Mouse (Mus musculus): ENCODE data around the gene Tmc4. TPM values are rescaled to one million over a fixed set of nuclear protein-coding genes. Genes with fewer than 3 reads are reported as not detected.

The Tmc4 gene
- 11.1 and 12.2 TPM in 2 replicates for polyA plus RNA-seq (2012; rRNA removed)

DNA sequence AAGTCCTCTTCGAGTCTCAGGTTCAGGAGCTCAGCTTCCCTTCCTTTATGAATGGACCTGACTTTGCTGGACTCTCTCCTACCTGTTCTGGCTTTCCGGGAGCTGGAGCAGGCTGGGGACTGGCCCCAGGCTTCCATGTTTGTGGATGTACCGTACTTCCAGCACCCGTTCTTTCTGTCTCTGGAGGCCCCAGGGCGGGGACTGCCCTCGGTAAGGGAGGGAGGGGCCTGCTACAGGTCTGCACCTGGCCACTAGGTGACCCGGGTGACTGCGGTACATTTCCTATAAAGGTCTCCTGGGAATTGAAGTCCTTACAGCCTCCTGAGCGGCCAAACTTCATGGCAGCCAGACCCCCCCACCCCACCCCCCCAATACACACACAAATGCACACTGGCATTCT is at the start of gene Tmc4:
TSS of gene Tmc4 (minus strand) at position 212 of the 400 bp plus-strand sequence.

GRCm38 (mm10) chr7:3720268-3720667 is 42.9 kb upstream of the Tmc4 start, which contains the start of gene Pirb:
Gene Pirb, minus strand, starts transcription at chr7:3720391.

GRCm38 (mm10) chr7:3703879-3704441 is 26.6 kb upstream of the Tmc4 start, which contains the start of gene Rps9:
Gene Rps9, plus strand, starts transcription at chr7:3703993.

GRCm38 (mm10) chr7:3692987-3693808 is 15.8 kb upstream of the Tmc4 start, which contains the start of gene Mboat7:
Gene Mboat7, minus strand, starts transcription at chr7:3693523.

DNA sequence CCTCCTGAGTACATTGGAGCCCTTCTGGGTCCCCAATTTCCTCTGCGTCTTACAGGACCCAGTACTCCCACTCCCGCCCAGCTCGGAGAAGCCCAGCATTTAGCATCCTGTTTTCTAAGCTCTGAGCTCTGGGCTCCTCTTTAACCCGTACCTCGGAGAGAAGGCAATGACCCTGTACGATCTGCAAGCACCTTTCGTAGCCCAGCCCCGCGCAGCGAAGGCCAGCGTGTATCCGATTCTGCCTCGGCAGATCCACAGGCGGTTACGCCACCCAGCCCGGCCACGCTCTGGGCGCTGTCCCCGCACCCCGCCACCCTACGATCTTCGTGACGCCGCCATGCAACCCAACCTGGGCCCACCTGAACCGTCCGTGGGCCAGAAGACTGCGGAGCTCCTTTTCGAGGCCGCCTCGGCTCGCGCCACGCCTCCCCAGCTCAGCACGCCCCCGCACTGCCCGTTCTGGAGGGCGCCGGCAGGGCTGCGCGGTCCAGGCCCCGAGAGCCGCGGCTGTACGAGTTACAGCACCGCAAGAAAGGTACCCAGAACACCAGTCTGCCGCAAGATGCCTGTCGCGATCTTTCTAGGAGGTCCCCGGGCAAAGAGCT is 15.1 kb upstream of the Tmc4 start, which contains the start of gene Tsen34:
TSS of gene Tsen34 (plus strand) at position 482 of the 605 bp plus-strand sequence.

GRCm38 (mm10) chr7:3665215-3666114 is 11.9 kb downstream of the Tmc4 start, which contains the start of gene Leng1:
Gene Leng1, minus strand, starts transcription at chr7:3665840.

DNA sequence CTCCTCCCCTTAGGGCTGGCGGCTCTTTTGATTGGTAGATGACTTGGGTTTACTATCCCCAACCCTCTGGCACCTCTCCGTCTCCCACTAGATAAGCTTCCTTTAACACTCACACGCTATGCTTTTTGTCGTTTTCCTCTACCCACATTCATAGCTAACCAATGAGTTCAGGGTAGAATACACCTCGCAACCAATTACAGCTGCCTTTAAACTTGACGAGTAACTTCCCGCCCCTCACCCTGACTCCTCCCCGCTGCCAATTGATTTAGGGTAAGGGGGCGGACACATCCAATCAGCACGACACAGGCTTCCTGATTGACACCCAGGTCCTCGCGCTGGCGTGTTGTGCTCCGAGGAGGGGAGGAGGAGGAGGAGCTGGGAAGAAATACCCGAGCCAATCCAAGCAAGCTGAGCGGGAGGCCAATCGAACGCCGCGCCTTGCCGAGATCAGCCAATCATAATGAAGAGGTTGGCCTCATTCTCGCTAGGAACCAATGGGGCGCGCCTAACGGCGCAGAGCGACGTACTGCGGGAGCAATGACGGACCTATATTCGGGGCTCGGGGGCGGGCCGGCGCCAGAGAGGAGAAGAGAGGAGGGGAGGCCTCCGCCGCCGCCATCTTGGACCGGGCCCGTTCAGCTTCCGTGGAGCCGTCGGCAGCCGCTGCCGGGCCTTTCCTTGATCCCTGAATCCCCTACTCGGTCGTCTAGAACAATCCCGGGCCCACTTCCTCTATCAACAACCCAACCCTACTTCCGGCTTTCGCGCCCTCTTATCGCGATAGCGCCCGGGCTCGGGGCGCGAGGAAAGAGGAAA is 32.5 kb downstream of the Tmc4 start, which contains the start of gene Cnot3:
TSS of gene Cnot3 (plus strand) at position 597 of the 816 bp plus-strand sequence.

GRCm38 (mm10) chr7:3629543-3630477 is 47.5 kb downstream of the Tmc4 start, which contains the start of the genes Tfpt and Prpf31:
Gene Tfpt, minus strand, starts transcription at chr7:3629929.
Gene Prpf31, plus strand, starts transcription at chr7:3629985.

DNA sequence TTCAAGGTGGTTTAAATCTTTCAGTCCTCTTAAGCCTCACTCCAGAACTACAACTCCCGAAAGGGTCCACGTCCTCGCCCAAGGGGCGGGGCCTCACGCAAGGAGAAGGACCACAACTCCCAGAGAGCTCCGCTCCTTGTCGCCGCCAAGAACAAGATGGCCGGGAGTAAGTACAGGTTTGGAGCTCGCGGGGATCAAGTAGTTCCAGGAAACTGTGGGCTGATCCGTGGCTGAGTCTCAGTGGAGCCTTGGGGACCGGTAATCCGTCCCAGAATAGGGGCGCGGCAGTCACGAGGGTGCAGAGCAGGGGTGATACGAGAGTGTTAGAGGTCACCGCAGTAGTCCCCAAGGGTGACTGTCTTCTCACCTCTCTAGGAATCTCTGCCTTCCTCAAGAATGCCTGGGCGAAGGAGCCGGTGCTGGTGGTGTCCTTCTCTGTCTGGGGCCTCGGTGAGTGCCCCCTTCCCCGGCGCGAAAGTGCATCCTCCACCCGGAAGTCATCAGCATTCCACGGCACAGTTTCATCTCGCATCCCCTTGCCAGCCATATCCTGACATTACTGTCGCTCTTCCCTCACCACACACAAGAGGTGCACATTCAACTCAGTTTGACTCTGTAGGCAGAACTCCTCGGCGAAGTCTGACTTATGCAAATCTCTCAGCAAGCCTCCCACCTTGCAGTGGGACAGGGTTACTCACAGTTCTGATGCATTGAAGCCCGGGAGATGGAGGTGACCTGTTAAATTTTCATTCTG is 59.9 kb downstream of the Tmc4 start, which contains the start of gene Ndufa3:
TSS of gene Ndufa3 (plus strand) at position 132 of the 754 bp plus-strand sequence.

GRCm38 (mm10) chr7:3616057-3616388 is 61.3 kb downstream of the Tmc4 start, which contains the start of gene Oscar:
Gene Oscar, minus strand, starts transcription at chr7:3616157.

Other genes starting within 250 kb of the Tmc4 start
- gene Tarm1, start 174.9 kb downstream of the Tmc4 start, polyA plus RNA-seq (2012; rRNA removed): 0.11 TPM in 1 of 2 replicates, not detected in the other
- 0.72 and 0.78 TPM in 2 replicates for gene Oscar, start 61.4 kb downstream of the Tmc4 start, polyA plus RNA-seq (2012; rRNA removed)
- 170 and 221 TPM in 2 replicates for gene Ndufa3, start 60.2 kb downstream of the Tmc4 start, polyA plus RNA-seq (2012; rRNA removed)
- gene Tfpt, start 47.6 kb downstream of the Tmc4 start, polyA plus RNA-seq (2012; rRNA removed): 27.4 and 59.0 TPM in 2 replicates
- gene Prpf31, start 47.6 kb downstream of the Tmc4 start, polyA plus RNA-seq (2012; rRNA removed): 109 and 130 TPM in 2 replicates
- 93.2 and 93.8 TPM in 2 replicates for gene Cnot3, start 32.3 kb downstream of the Tmc4 start, polyA plus RNA-seq (2012; rRNA removed)
- 9.6 and 14.9 TPM in 2 replicates for gene Leng1, start 11.7 kb downstream of the Tmc4 start, polyA plus RNA-seq (2012; rRNA removed)
- gene Tsen34, start 15.3 kb upstream of the Tmc4 start, polyA plus RNA-seq (2012; rRNA removed): 145 and 171 TPM in 2 replicates
- 27.2 and 42.3 TPM in 2 replicates for gene Mboat7, start 16.0 kb upstream of the Tmc4 start, polyA plus RNA-seq (2012; rRNA removed)
- 3,019 and 3,270 TPM in 2 replicates for gene Rps9, start 26.4 kb upstream of the Tmc4 start, polyA plus RNA-seq (2012; rRNA removed)
- 0.20 and 0.22 TPM in 2 replicates for gene Pirb, start 42.8 kb upstream of the Tmc4 start, polyA plus RNA-seq (2012; rRNA removed)
- gene Gm15448, start 148.1 kb upstream of the Tmc4 start, polyA plus RNA-seq (2012; rRNA removed): not detected in 2 replicates
- gene Pira2, start 167.5 kb upstream of the Tmc4 start, polyA plus RNA-seq (2012; rRNA removed): 0.01 and 0.02 TPM in 2 replicates
- not detected in 2 replicates for gene Gm14548, start 220.6 kb upstream of the Tmc4 start, polyA plus RNA-seq (2012; rRNA removed)
- gene Lilra6, start 237.9 kb upstream of the Tmc4 start, polyA plus RNA-seq (2012; rRNA removed): 0.02 TPM in 1 of 2 replicates, not detected in the other